Mouse (Mus musculus) ovary, postnatal 14 days (tissue): ENCODE data around the gene Def8.
A peak's percentile ranks its signal among the peaks of the same experiment; 100 is the strongest.
"Not testable (repeated sequence)": the region's sequence is repeated elsewhere in the genome, so short reads cannot be mapped to it uniquely, and the experiment has no call there.

ENCODE experiments used
- DNase-seq: peaks from one replicate; pipeline ENCODE4 v3.0.0; 2022; ENCODE audit warnings: low spot score

Def8 gene

DNA sequence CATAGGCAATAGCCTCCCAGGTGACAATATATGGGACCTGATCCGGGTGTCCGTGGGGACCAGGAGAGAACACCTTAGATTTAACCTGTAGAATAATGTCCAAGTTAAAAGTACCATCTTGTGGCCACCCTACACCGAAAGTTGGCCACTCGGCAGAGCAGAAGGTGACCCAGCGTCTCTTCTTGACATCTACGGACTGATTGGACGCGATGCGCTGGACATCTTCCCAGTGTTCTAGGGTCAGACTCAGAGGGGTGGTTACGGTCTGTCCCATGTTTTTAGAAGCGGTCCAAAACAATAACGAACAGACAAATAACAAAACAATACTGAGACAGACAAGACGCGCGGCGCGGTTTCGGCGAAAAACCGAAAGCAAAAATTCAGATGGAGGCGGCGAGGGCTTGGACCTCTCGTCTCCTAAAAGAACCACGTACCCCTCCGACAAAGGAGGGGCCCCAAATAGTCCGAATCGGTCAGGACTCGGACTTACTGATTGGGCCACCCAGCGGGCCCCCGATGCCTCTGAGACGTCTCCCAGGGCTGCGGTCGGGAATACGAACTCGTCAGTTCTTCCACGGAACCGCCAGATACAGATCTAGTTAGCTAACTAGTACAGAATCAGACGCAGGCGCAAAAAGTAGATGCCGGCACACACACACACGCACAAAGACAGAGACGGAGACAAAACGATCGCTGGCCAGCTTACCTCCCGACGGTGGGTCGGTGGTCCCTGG, 10.1 kb downstream of the Def8 start:
- DNase-seq, result not testable (repeated sequence)

DNA sequence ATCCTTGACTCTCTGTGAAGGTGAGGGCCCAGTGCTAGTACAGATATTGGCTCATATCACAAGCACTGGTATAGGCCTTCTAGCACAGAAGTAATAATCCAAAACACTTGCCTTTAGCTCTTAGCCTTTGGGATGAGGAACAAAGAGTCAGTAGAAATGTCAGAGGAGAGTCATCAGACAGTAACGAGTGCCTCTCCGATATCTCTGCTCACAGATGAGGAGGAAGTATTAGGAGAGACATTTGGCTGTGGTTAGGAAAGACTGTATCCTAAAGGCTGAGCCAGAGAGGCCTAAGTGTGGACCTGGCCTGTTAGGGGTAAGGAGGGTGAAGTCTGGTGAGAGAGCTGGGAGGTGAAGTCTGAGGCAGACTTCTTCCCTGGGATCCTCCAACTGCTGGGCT, 18.5 kb downstream of the Def8 start:
- no peak for DNase-seq

GRCm38 (mm10) chr8:123442351-123442750, 19.0 kb downstream of the Def8 start:
- no peak for DNase-seq

DNA sequence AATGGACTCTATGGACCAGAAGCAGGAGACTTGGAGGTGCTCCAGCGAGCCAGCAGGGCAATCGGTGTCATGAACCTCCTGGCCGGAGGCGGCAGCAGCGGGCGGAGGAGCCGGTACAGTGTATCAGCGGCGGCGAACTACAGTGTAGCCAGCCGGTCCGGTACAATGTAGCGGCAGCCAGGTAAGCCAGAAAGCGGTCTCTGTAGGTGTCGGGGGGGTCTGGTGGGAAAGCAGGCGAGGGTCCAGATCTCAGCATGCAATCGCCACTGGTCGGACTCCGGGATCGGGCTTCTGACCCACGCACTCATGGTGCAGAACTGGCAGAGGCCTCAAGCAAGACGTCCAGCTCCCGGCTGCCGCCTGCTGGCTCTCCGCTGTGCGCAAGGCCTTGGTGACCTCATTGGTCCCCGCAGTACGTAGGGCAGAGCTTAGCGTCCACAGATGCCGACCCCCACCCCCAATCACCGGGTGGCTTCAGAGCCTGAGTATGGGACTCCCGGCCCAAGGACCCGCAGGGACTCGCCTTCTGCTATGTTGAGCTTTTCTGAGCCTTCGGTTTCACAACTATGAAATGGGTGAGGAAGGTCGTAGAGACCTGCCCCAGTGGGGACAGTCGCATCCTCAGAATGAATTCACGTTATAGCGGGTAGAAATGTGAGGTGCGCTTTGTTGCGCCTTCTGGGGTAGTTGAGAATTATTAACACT, 19.7 kb downstream of the Def8 start:
- peak; percentile 98 for DNase-seq

DNA sequence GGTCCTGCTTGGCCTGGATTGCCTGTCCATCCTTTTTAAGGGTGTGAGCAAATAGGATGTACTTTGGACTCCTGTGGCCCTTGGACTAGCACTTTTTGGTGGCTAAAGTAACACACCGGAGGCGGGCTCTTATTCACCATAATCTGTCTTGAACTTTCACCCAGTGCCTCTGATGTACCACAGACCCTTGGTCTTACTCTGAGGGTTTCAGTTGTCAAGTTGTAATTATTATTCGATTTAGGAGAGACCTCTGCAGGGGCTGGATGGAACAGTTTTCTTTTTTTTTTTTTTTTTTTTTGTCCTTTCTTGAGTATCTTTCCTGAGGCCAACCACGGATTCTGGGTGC, 20.2 kb downstream of the Def8 start:
- DNase-seq, result no peak

DNA sequence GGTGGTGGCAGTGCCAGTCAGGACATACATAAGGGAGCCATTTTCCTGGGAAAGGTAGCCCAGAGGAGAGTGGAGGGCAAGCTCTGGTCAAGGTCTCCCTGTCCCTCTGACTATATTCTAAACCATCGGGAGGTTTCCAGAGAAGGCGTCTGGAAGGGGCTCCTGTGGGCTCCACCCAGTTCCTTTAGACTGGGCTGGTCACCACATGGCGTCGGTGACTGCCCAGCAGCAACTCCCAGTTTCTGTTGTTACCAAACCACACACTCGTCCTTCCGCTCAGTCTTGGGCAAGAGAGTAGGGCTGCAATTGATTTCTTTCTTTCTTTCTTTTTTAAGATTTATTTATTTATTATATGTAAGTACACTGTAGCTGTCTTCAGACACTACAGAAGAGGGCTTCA, 20.8 kb downstream of the Def8 start:
- no peak for DNase-seq

GRCm38 (mm10) chr8:123445981-123446380, 22.7 kb downstream of the Def8 start:
- DNase-seq, result no peak

- DNase-seq, result no peak
These were observed 23.5 kb downstream of the Def8 start for GRCm38 (mm10) chr8:123446799-123447198.

DNA sequence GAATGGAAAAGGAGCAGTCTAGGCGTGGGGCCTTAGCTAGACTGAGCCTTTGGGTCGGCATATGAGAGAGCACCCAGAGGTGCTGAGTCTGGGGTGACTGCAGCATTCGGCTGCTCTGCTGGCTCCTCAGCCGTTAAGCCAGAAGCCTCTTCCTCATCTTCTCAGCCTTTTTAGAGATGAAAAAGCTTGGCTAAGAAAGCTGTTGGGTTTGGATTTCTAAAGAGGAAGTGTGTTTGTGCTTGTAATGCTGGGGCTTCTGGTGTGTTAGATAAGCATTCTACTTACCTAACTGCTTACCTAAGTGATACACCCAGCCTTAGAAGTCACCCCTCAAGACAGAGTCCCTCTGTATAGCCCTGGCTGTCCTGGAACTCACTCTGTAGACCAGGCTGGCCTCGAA, 27.5 kb downstream of the Def8 start:
- no peak for DNase-seq

- not testable (repeated sequence) for DNase-seq
These were observed 28.4 kb downstream of the Def8 start for GRCm38 (mm10) chr8:123451747-123452146.

DNA sequence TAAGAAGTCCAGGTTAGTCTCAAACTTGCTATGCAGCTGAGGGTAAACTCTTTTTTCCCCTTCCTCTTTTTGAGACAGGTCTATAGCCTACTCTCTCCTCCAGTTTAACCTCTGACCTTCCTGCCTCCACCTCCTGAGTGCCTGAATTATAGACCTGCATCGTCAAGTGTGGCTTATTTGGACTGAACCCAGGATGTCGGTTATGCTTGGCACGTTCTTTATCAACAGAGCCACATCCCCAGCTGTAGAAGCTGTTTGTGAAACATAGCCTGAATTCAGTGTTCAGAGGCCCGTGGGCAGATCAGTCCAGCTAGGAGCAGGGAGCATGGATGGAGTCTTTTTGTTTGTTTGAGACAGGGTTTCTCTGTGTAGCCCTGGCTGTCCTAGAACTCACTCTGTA, 28.8 kb downstream of the Def8 start:
- DNase-seq, result no peak

DNA sequence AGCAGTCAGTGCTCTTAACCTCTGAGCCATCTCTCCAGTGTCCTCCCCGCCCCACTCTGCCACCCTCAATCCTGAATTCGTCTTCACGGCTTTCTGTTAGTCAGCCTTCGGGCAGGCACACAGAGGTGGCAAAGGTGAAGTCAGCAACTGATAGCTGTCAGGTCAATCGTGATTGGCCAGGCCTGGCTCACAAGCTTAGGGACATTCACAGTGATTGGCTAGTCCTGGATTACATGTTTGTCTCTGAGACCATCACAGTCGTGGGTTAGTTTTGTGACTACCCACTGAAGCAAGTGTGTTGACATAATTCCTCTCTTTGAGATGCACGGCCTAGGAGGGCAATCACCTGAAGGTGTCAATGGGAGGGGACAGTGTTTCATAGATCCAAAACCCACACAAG, 30.0 kb downstream of the Def8 start:
- DNase-seq, result no peak

- DNase-seq, result no peak
These were observed 30.6 kb downstream of the Def8 start for GRCm38 (mm10) chr8:123453951-123454350.

- DNase-seq, result no peak
These were observed 31.2 kb downstream of the Def8 start for GRCm38 (mm10) chr8:123454559-123454958.

GRCm38 (mm10) chr8:123463651-123464050, 40.3 kb downstream of the Def8 start:
- DNase-seq, result no peak

- DNase-seq, result no peak
These were observed 44.1 kb downstream of the Def8 start for GRCm38 (mm10) chr8:123467476-123467875.

DNA sequence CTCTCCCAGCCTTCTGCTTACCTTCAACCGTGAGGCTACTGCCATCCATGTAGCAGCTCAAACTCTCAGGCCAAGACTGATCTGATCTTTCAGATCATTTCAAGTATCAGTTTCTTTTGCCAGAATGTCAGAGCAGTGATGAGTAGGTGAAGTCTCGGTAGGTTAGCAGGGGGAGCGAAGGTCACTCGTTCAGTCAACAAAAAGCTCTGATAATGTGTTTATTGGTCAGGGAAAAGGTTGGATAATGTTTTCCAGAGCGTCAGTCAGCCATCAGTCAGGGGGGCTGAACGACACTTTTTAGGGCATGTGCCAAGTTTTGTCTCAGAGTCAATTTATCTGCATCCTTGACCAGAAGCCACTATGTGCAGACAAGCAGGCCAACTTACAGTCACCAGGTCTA, 49.7 kb downstream of the Def8 start:
- not testable (repeated sequence) for DNase-seq

GRCm38 (mm10) chr8:123474549-123474948, 51.2 kb downstream of the Def8 start:
- not testable (repeated sequence) for DNase-seq

- no peak for DNase-seq
These were observed 53.8 kb downstream of the Def8 start for GRCm38 (mm10) chr8:123476911-123477736.

DNA sequence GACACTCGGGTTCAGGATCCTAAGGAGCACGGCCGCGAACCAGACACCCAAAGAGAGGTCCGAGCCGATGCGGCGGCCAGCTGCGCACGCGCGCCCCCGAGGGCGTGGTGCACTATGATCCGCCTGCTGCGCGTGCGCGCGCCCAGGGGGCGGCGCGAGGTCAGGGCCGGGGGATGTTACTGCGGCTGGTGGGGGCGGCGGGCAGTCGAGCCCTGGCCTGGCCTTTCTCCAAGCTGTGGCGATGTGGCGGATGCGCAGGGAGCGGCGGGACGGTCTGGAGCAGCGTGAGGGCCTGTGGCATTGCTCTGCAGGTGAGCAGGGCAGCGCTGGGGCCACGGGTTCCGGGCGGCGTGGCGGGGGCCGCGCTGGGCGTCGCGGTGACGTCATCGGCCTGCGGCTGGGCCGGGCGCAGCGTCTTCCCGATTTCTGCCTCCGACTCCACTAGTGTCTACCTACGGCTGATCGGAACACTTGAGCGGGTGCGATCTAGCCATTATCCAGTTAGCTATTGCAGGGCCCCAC, 54.5 kb downstream of the Def8 start, which contains the start of gene Afg3l1:
Gene Afg3l1 (plus strand): TSS at position 167 of the 522 bp plus-strand sequence.
- DNase-seq, result peak; percentile 88

GRCm38 (mm10) chr8:123478456-123479218, 55.3 kb downstream of the Def8 start:
- DNase-seq, result no peak

GRCm38 (mm10) chr8:123482627-123483026, 59.3 kb downstream of the Def8 start:
- DNase-seq, result no peak
